8 mouse cellular contexts compared by ENCODE assay signal in genomic region chrX:144317548-144318163, GRCm38 (mm10). TPM values are rescaled to one million over a fixed set of nuclear protein-coding genes. Genes with fewer than 3 reads are reported as not detected.
DNase-seq lines count a peak whose midpoint lies in the region; ATAC-seq and TF ChIP-seq lines count a peak whose summit lies in the region.

TSS of gene Alg13 (plus strand) at chrX:144317804.

- TF ChIP-seq CTCF in MEL (IDR thresholded peaks at IDR 0.05 in 2 of 3, conservative IDR thresholded peaks at IDR 0.05 in 1 of 3; ENCODE audit: control insufficient read depth in 1 of 3, insufficient read depth in 1 of 3, low read depth in 2 of 3, low read length in 3 of 3, poor library complexity in 1 of 3, severe bottlenecking in 1 of 3) = no peak
- no peak for TF ChIP-seq CTCF in cerebellum, adult 2 months (IDR thresholded peaks at IDR 0.05; ENCODE audit: borderline replicate concordance, insufficient read depth, low read depth, low read length)
- no peak for TF ChIP-seq CTCF in forebrain, postnatal 0 days (IDR thresholded peaks at IDR 0.05; ENCODE audit: low read depth)
- TF ChIP-seq CTCF in lung, embryonic 14.5 days (IDR thresholded peaks at IDR 0.05; ENCODE audit: low read depth) = no peak
- no peak for TF ChIP-seq CTCF in olfactory bulb, adult 2 months (IDR thresholded peaks at IDR 0.05; ENCODE audit: insufficient read depth, low read depth, low read length)

- TF ChIP-seq POLR2A in MEL (IDR thresholded peaks at IDR 0.05; ENCODE audit: control insufficient read depth in 1 of 2, insufficient read depth in 1 of 2, low read depth in 1 of 2, low read length in 2 of 2, poor library complexity in 1 of 2) = peak; percentile 59 to 86; a peak in 3 of 4 replicates
- TF ChIP-seq POLR2A in cerebellum, adult 2 months (IDR thresholded peaks at IDR 0.05; ENCODE audit: borderline replicate concordance, insufficient read depth, low read length) = peak; percentile 34; the same call in 1 of the 2 replicates
- no peak for TF ChIP-seq POLR2A in olfactory bulb, adult 2 months (IDR thresholded peaks at IDR 0.05; ENCODE audit: insufficient read depth, low read depth, low read length)

- H3K4me2 ChIP-seq in forebrain, postnatal 0 days (ENCODE audit: low read depth) = peak within 1 kb of the TSS; percentile 66
- peak within 1 kb of the TSS; percentile 74 for H3K4me2 ChIP-seq in lung, embryonic 14.5 days

- no peak for TF ChIP-seq RAD21 in MEL (IDR thresholded peaks at IDR 0.05; ENCODE audit: low read depth, low read length)

- peaks cover 5 to 12% of the 10 kb centered on the region in 2 experiments for H3K36me3 ChIP-seq in MEL (ENCODE audit: control insufficient read depth in 1 of 2, insufficient read depth in 2 of 2, low read length in 2 of 2)
- no peaks in the 10 kb centered on the region for H3K36me3 ChIP-seq in forebrain, postnatal 0 days (ENCODE audit: insufficient read depth)
- H3K36me3 ChIP-seq in lung, embryonic 14.5 days (ENCODE audit: insufficient read depth) = no peaks in the 10 kb centered on the region

- H3K9ac ChIP-seq in MEL (ENCODE audit: control insufficient read depth, low read depth, low read length, poor library complexity, severe bottlenecking) = peak within 1 kb of the TSS; percentile 85
- peak within 1 kb of the TSS; percentile 54 for H3K9ac ChIP-seq in forebrain, postnatal 0 days
- H3K9ac ChIP-seq in lung, embryonic 14.5 days = peak within 1 kb of the TSS; percentile 66

- H3K4me3 ChIP-seq in MEL (ENCODE audit: control insufficient read depth in 1 of 2, insufficient read depth in 1 of 2, low read depth in 2 of 2, low read length in 2 of 2) = peak within 1 kb of the TSS; percentile 63 to 78
- H3K4me3 ChIP-seq in cerebellum, adult 2 months (replicated peaks; ENCODE audit: insufficient read depth, low read depth, low read length) = peak within 1 kb of the TSS; percentile 95
- peak within 1 kb of the TSS; percentile 49 for H3K4me3 ChIP-seq in forebrain, postnatal 0 days (ENCODE audit: low read depth, low read length)
- peak within 1 kb of the TSS; percentile 58 for H3K4me3 ChIP-seq in lung, embryonic 14.5 days (ENCODE audit: low read depth, low read length)
- H3K4me3 ChIP-seq in olfactory bulb, adult 2 months (ENCODE audit: insufficient read depth, low read depth, low read length) = peak within 1 kb of the TSS; percentile 77

- peak within 1 kb of the TSS; percentile 52 for H3K27ac ChIP-seq in MEL (ENCODE audit: control insufficient read depth, low read depth, low read length)
- H3K27ac ChIP-seq in cerebellum, adult 2 months (ENCODE audit: insufficient read depth, low read length) = no peak within 1 kb of the TSS
- peak within 1 kb of the TSS; percentile 69 for H3K27ac ChIP-seq in forebrain, postnatal 0 days (ENCODE audit: low read depth, low read length)
- peak within 1 kb of the TSS; percentile 75; the same call in 1 of the 2 replicates for H3K27ac ChIP-seq in lung, embryonic 14.5 days (ENCODE audit: low read depth)
- no peak within 1 kb of the TSS for H3K27ac ChIP-seq in olfactory bulb, adult 2 months (ENCODE audit: insufficient read depth, low read depth, low read length)

- peak; percentile 91 for DNase-seq in MEL (ENCODE audit: low read depth, low spot score)
- DNase-seq in cerebellum, adult 2 months = peak; percentile 83
- DNase-seq in forebrain, postnatal 0 days = peak; percentile 91
- DNase-seq in heart, postnatal 4 days = peak; percentile 84
- peak; percentile 61 to 63 for DNase-seq in layer of hippocampus, adult 8-10 months (ENCODE audit: low spot score in 2 of 2)
- DNase-seq in lung, embryonic 14.5 days = peak; percentile 88
- peak; percentile 52 to 61 for DNase-seq in thymus, adult 18-20 months

- no peaks in the 10 kb centered on the region for H3K27me3 ChIP-seq in MEL (ENCODE audit: control insufficient read depth in 1 of 2, insufficient read depth in 2 of 2, low read length in 2 of 2)
- H3K27me3 ChIP-seq in cerebellum, adult 2 months (ENCODE audit: control insufficient read depth, insufficient read depth, low read length) = no peaks in the 10 kb centered on the region
- no peaks in the 10 kb centered on the region for H3K27me3 ChIP-seq in forebrain, postnatal 0 days (ENCODE audit: insufficient read depth, low read length)
- no peaks in the 10 kb centered on the region for H3K27me3 ChIP-seq in lung, embryonic 14.5 days (ENCODE audit: insufficient read depth, low read length)

- peaks cover 3 to 13% of the 10 kb centered on the region in 2 experiments; a peak in 3 of 4 replicates for H3K4me1 ChIP-seq in MEL (ENCODE audit: control insufficient read depth in 1 of 2, insufficient read depth in 2 of 2, low read length in 2 of 2)
- H3K4me1 ChIP-seq in cerebellum, adult 2 months (ENCODE audit: control insufficient read depth, insufficient read depth, low read length) = no peaks in the 10 kb centered on the region
- no peaks in the 10 kb centered on the region for H3K4me1 ChIP-seq in forebrain, postnatal 0 days (ENCODE audit: insufficient read depth)
- no peaks in the 10 kb centered on the region for H3K4me1 ChIP-seq in lung, embryonic 14.5 days (ENCODE audit: insufficient read depth)
- peaks cover 5% of the 10 kb centered on the region; the same call in 1 of the 2 replicates for H3K4me1 ChIP-seq in olfactory bulb, adult 2 months (ENCODE audit: control insufficient read depth, insufficient read depth, low read length)

- H3K79me2 ChIP-seq in MEL (ENCODE audit: control insufficient read depth, insufficient read depth, low read length, poor library complexity) = peaks cover 13% of the 10 kb centered on the region

- no peaks in the 10 kb centered on the region for H3K9me3 ChIP-seq in MEL (replicated peaks; ENCODE audit: insufficient read depth, low read length)
- no peaks in the 10 kb centered on the region for H3K9me3 ChIP-seq in forebrain, postnatal 0 days (ENCODE audit: low read length)
- no peaks in the 10 kb centered on the region for H3K9me3 ChIP-seq in lung, embryonic 14.5 days (ENCODE audit: low read depth, low read length)

- ATAC-seq in forebrain, postnatal 0 days = peak; percentile 97
- ATAC-seq in lung, embryonic 14.5 days (ENCODE audit: insufficient read depth) = peak; percentile 90

- WGBS in cerebellum, adult 2 months = 7% methylated on average over 47 of the region's 47 CpGs
- 24% methylated on average over 47 of the region's 47 CpGs for WGBS in forebrain, postnatal 0 days
- 12% methylated on average over 47 of the region's 47 CpGs for WGBS in lung, embryonic 14.5 days
- WGBS in olfactory bulb, adult 2 months = 18% methylated on average over 44 of the region's 47 CpGs

- 0 out of 4 replicates have a peak, but pooled peaks of 1 of the 2 experiments have one; percentile 11 for TF ChIP-seq EP300 in MEL (IDR thresholded peaks at IDR 0.05; ENCODE audit: low read depth in 1 of 2, low read length in 2 of 2)

TF ChIP-seq in MEL, 35 proteins besides CTCF, POLR2A, EP300 and RAD21:
- TF ChIP-seq USF1 (IDR thresholded peaks at IDR 0.05; ENCODE audit: low read depth, low read length) = no peak
- no peak for TF ChIP-seq ZKSCAN1 (IDR thresholded peaks at IDR 0.05; ENCODE audit: low read depth, low read length)
- peak; percentile 75 for TF ChIP-seq SIN3A (IDR thresholded peaks at IDR 0.05; ENCODE audit: low read length)
- TF ChIP-seq ELF1 (IDR thresholded peaks at IDR 0.05; ENCODE audit: low read depth, low read length) = peak; percentile 89
- no peak for TF ChIP-seq ZNF384 (IDR thresholded peaks at IDR 0.05; ENCODE audit: low read depth, low read length)
- TF ChIP-seq CHD2 (IDR thresholded peaks at IDR 0.05; ENCODE audit: low read length) = peak; percentile 33; the same call in 1 of the 2 replicates
- no peak for TF ChIP-seq USF2 (IDR thresholded peaks at IDR 0.05; ENCODE audit: borderline replicate concordance in 1 of 2, insufficient read depth in 1 of 2, low read depth in 1 of 2, low read length in 2 of 2)
- peak; percentile 78 for TF ChIP-seq HCFC1 (IDR thresholded peaks at IDR 0.05; ENCODE audit: low read depth, low read length)
- TF ChIP-seq MAFK (IDR thresholded peaks at IDR 0.05; ENCODE audit: borderline replicate concordance, low read depth, low read length) = no peak
- TF ChIP-seq TBP (IDR thresholded peaks at IDR 0.05; ENCODE audit: low read depth, low read length) = peak; percentile 54; the same call in 1 of the 2 replicates
- peak; percentile 75; the same call in 1 of the 2 replicates for TF ChIP-seq MAZ (IDR thresholded peaks at IDR 0.05; ENCODE audit: low read depth, low read length)
- peak; percentile 84; the same call in 1 of the 2 replicates for TF ChIP-seq POLR2AphosphoS2 (IDR thresholded peaks at IDR 0.05; ENCODE audit: low read length)
- TF ChIP-seq MYB (IDR thresholded peaks at IDR 0.05; ENCODE audit: low read depth, low read length) = no peak
- TF ChIP-seq TCF12 (IDR thresholded peaks at IDR 0.05; ENCODE audit: low read depth, low read length) = peak; percentile 58; the same call in 1 of the 2 replicates
- TF ChIP-seq RCOR1 (IDR thresholded peaks at IDR 0.05; ENCODE audit: low read depth, low read length) = 0 out of 2 replicates have a peak, but pooled peaks have one; percentile 25
- peak; percentile 84 for TF ChIP-seq MAX (IDR thresholded peaks at IDR 0.05; ENCODE audit: low read length)
- peak; percentile 83 for TF ChIP-seq NELFE (IDR thresholded peaks at IDR 0.05; ENCODE audit: low read depth, low read length)
- TF ChIP-seq JUND (IDR thresholded peaks at IDR 0.05; ENCODE audit: low read depth, low read length) = no peak
- TF ChIP-seq MYC (IDR thresholded peaks at IDR 0.05; ENCODE audit: low read depth, low read length) = peak; percentile 82
- peak; percentile 79 for TF ChIP-seq MXI1 (IDR thresholded peaks at IDR 0.05; ENCODE audit: low read depth, low read length)
- peak; percentile 46; the same call in 1 of the 2 replicates for TF ChIP-seq ETS1 (IDR thresholded peaks at IDR 0.05; ENCODE audit: low read depth, low read length)
- peak; percentile 76; the same call in 1 of the 2 replicates for TF ChIP-seq ZMIZ1 (IDR thresholded peaks at IDR 0.05; ENCODE audit: low read depth, low read length)
TF ChIP-seq in MEL: peak in this region for 15.

RNA-seq across cellular contexts. Expression of gene Alg13, which starts in this region (rescaled TPM):
- 36.5 and 36.8 TPM in 2 replicates for total RNA-seq in MEL (2012; rRNA removed)
- polyA plus RNA-seq in MEL (2012; ENCODE audit: insufficient read depth in 1 of 2, insufficient read length in 2 of 2, low read depth in 1 of 2, low replicate concordance in 2 of 2, missing spikeins in 1 of 2) = 10 to 100 TPM in 1 of 2 experiments, not detected in 1; 51.4 TPM
- polyA plus RNA-seq in cerebellum, adult 2 months (2012; rRNA removed) = 12.9 and 14.6 TPM in 2 replicates
- total RNA-seq in forebrain, postnatal 0 days (2014; rRNA removed) = 13.5 and 22.8 TPM in 2 replicates
- 12.6 and 12.9 TPM in 2 replicates for polyA plus RNA-seq in forebrain, postnatal 0 days (2015; fragmentation: Nextera tagmentation; extraction: Ambion mirVana)
- 10 to 100 TPM; 12.7 to 14.5 TPM for total RNA-seq in heart, postnatal 4 days (2021)
- 10 to 100 TPM in 2 of 4 experiments, 1 to 10 TPM in 2; 9.0 to 16.3 (median 11.9) TPM for total RNA-seq in layer of hippocampus, adult 8-10 months (2022)
- polyA plus RNA-seq in lung, embryonic 14.5 days (2014; fragmentation: Nextera tagmentation; extraction: Ambion mirVana) = 27.7 TPM in 2 replicates
- not detected in 2 replicates for polyA plus RNA-seq in olfactory bulb, adult 2 months (2012; ENCODE audit: insufficient read depth, insufficient read length, low replicate concordance, missing spikeins)

Comparison
In these comparisons a context has a peak if more than half of its experiments do, and no peak if none do; other contexts are left out.
1. H3K27ac ChIP-seq: peak in MEL (single experiment), forebrain, postnatal 0 days (single experiment) and lung, embryonic 14.5 days (single experiment); none in cerebellum, adult 2 months (single experiment) and olfactory bulb, adult 2 months (single experiment).
2. Peak in every context shown above with its lines, with median percentiles within 50 percentile points of each other: DNase-seq, H3K4me3 ChIP-seq and H3K9ac ChIP-seq.